Comparison of ENCODE assay signal across 9 mouse cellular contexts in the genomic region with DNA sequence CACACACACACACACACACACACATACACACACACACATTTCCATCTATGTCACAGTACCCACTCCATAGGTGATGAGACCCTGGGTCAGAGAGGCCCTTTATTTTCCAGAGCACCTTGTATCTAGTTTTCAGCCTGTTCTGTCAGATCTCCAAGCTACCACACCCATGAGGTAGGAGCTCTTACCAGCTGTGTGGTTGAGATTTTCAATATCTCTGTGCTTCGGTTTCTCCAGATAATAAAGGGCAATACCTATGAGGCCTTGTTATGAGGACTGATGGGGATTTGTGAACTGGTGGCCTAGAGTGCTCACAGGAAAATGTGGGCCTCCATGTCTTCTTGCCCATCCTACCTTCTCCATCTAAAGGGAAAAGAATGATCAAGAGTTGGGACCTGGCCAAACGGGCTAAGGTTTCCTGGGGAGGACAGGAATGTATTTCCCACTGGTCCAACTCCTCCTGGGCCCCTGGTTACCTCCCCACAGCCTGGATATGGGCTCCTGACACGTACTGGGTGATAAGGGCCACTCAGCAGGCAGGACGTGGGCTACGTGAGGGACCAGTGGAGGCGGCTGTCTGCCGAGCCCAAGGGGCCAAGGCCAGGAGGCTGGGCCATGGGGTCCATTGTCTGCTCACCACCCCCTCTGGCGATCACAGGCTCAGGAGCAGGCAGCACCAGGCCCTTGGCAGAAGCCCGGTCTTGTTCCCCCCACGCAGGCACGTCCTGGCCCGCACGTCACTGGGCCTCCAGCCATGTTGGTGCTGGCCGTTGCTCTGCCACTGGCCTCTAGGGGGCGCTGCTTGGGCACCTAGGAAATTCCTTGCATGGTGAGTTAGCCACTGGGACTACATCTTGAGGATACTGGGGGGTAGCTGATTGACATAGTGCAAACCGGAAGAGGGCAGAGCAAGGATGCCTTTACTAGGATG. TPM values are rescaled to one million over a fixed set of nuclear protein-coding genes. Genes with fewer than 3 reads are reported as not detected.
DNase-seq lines count a peak whose midpoint lies in the region; ATAC-seq lines count a peak whose summit lies in the region.
"Had no signal": no experiment of that assay in that cellular context is flagged by ENCODE, and none has a peak within 500 bp of the region (broad histone marks: within the 10 kb centered on the region; RNA-seq: fewer than 3 reads in every experiment).

No protein-coding gene starts in this region.

- no peaks in the 10 kb centered on the region for H3K4me1 ChIP-seq in forebrain, embryonic 16.5 days (replicated peaks; ENCODE audit: control insufficient read depth, insufficient read depth, low read length)

- no peak overlapping the region for H3K4me2 ChIP-seq in forebrain, embryonic 16.5 days (ENCODE audit: low read length)
- H3K4me2 ChIP-seq: neural tube, embryonic 12.5 days had no signal

- H3K9me3 ChIP-seq in forebrain, embryonic 16.5 days (ENCODE audit: control insufficient read depth, low read length) = no peaks in the 10 kb centered on the region
- H3K9me3 ChIP-seq: neural tube, embryonic 12.5 days had no signal

- ATAC-seq in CD4-positive, CD25-positive, alpha-beta regulatory T cell, adult 4 months = no peak
- ATAC-seq in forebrain, embryonic 16.5 days = peak; percentile 31; the same call in 1 of the 2 replicates
- no peak for ATAC-seq in activated CD4-positive, CD25-positive, alpha-beta regulatory T cell, adult 4 months

- H3K27ac ChIP-seq in forebrain, embryonic 16.5 days (ENCODE audit: low read length) = no peak overlapping the region
- H3K27ac ChIP-seq: neural tube, embryonic 12.5 days had no signal

- H3K27me3 ChIP-seq in forebrain, embryonic 16.5 days (replicated peaks; ENCODE audit: control insufficient read depth, insufficient read depth, low read length) = no peaks in the 10 kb centered on the region
- H3K27me3 ChIP-seq: neural tube, embryonic 12.5 days had no signal

- WGBS in forebrain, embryonic 16.5 days = 48% methylated on average over 16 of the region's 16 CpGs

- H3K36me3 ChIP-seq in forebrain, embryonic 16.5 days (ENCODE audit: control insufficient read depth, insufficient read depth) = no peaks in the 10 kb centered on the region
- H3K36me3 ChIP-seq: neural tube, embryonic 12.5 days had no signal

- H3K4me3 ChIP-seq in forebrain, embryonic 16.5 days (replicated peaks; ENCODE audit: low read length) = no peak overlapping the region
- H3K4me3 ChIP-seq: neural tube, embryonic 12.5 days had no signal

- no peak overlapping the region for H3K9ac ChIP-seq in forebrain, embryonic 16.5 days (replicated peaks; ENCODE audit: low read depth, low read length)
- H3K9ac ChIP-seq: neural tube, embryonic 12.5 days had no signal

- peak; percentile 43 for DNase-seq in CD4-positive, CD25-positive, alpha-beta regulatory T cell, adult 2 months (ENCODE audit: low read depth, low spot score)
- DNase-seq in thymus, postnatal 14 days = peak; percentile 33
- DNase-seq in thymus, adult 18-20 months = no peak
- peak; percentile 22 for DNase-seq in induced T-regulatory cell, adult 2 months (ENCODE audit: low read depth)
- DNase-seq in lung, postnatal 36 days = peak; percentile 50

RNA-seq across cellular contexts. Expression of gene 1600014C23Rik, which starts 14.5 kb away (rescaled TPM):
- not detected for polyA plus RNA-seq in CD4-positive, CD25-positive, alpha-beta regulatory T cell, adult 4 months (2017; shearing (Covaris generic))
- polyA plus RNA-seq in forebrain, embryonic 16.5 days (2015; fragmentation: Nextera tagmentation; extraction: Ambion mirVana) = 0.46 TPM in 1 of 2 replicates, not detected in the other
- not detected for polyA plus RNA-seq in activated CD4-positive, CD25-positive, alpha-beta regulatory T cell, adult 4 months (2017; shearing (Covaris generic))
- polyA plus RNA-seq: neural tube, embryonic 12.5 days had no signal

Comparison
In these comparisons a context has a peak if more than half of its experiments do, and no peak if none do; other contexts are left out.
1. DNase-seq: peak in CD4-positive, CD25-positive, alpha-beta regulatory T cell, adult 2 months (single experiment), thymus, postnatal 14 days (single experiment), induced T-regulatory cell, adult 2 months (single experiment) and lung, postnatal 36 days (single experiment); none in thymus, adult 18-20 months (0 of 2).